ENCODE assay signal across 23 mouse cellular contexts in the genomic region with DNA sequence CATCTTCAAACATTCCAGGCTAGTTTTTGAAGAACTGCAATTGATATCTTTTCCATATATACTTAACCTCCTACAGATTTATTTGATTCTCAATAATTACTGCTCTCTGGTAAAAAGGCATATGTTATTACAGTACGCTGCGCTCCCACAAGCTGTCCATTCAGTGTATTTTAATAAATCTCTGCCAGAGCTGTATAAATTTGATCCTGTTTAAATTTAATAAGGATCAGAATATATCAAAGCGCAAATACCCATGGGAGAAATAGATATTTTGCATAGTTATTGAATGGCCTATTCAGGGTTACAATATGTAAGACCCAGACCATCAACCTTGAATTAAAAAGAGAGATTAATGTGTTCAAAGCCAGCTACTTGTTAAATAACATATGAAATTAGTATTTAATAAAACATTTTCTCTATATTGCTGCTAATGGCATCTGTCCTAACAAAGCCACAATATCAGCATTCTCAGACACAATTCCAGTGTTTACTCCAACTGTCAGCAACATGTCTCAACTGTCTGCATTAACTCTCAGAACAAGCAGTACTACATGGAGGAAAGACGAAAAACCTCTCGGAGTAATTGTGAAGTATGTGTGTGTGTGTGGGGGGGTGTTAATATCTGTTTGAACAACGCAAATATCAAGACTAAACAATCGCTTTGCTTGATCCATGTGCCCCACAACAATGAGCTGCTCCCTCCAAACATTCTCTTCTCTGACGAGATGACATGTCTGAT. TPM values are rescaled to one million over a fixed set of nuclear protein-coding genes. Genes with fewer than 3 reads are reported as not detected.
DNase-seq lines count a peak whose midpoint lies in the region; ATAC-seq and TF ChIP-seq lines count a peak whose summit lies in the region.
"Had no signal": no experiment of that assay in that cellular context is flagged by ENCODE, and none has a peak within 500 bp of the region (broad histone marks: within the 10 kb centered on the region; RNA-seq: fewer than 3 reads in every experiment).

No protein-coding gene starts in this region.

- no peak for ATAC-seq in forebrain, embryonic 12.5 days (ENCODE audit: low FRiP score)
- no peak for ATAC-seq in hindbrain, embryonic 12.5 days (ENCODE audit: low FRiP score)
- ATAC-seq in hindbrain, embryonic 13.5 days (ENCODE audit: low FRiP score) = no peak
- ATAC-seq in midbrain, embryonic 14.5 days (ENCODE audit: low FRiP score, low TSS enrichment) = no peak
- ATAC-seq in midbrain, embryonic 16.5 days = no peak
- ATAC-seq: activated CD4-positive, CD25-positive, alpha-beta regulatory T cell, adult 4 months; hindbrain, embryonic 16.5 days; intestine, embryonic 15.5 days had no signal

- TF ChIP-seq CTCF in brain, embryonic 14.5 days (IDR thresholded peaks at IDR 0.05; ENCODE audit: borderline replicate concordance, extremely low read depth, insufficient read depth, insufficient read length) = no peak

- H3K4me1 ChIP-seq in forebrain, embryonic 10.5 days = peaks cover 20% of the 10 kb centered on the region
- peaks cover 40% of the 10 kb centered on the region for H3K4me1 ChIP-seq in forebrain, embryonic 12.5 days
- H3K4me1 ChIP-seq in hindbrain, embryonic 12.5 days = peaks cover 26% of the 10 kb centered on the region
- H3K4me1 ChIP-seq in hindbrain, embryonic 13.5 days (replicated peaks) = peaks cover 39% of the 10 kb centered on the region
- H3K4me1 ChIP-seq in midbrain, embryonic 14.5 days (ENCODE audit: control insufficient read depth, insufficient read depth, low read length) = peaks cover 43% of the 10 kb centered on the region
- H3K4me1 ChIP-seq in midbrain, embryonic 16.5 days (ENCODE audit: control insufficient read depth, insufficient read depth, low read length) = peaks cover 29% of the 10 kb centered on the region
- H3K4me1 ChIP-seq: intestine, embryonic 15.5 days had no signal

- H3K9ac ChIP-seq in forebrain, embryonic 12.5 days = no peak overlapping the region
- H3K9ac ChIP-seq in hindbrain, embryonic 12.5 days = no peak overlapping the region
- no peak overlapping the region for H3K9ac ChIP-seq in hindbrain, embryonic 13.5 days
- H3K9ac ChIP-seq in midbrain, embryonic 14.5 days (replicated peaks; ENCODE audit: low read length) = no peak overlapping the region
- no peak overlapping the region for H3K9ac ChIP-seq in midbrain, embryonic 16.5 days (ENCODE audit: low read depth, low read length)
- H3K9ac ChIP-seq: heart, embryonic 13.5 days; intestine, embryonic 15.5 days had no signal

- 84% methylated on average over 8 of the region's 8 CpGs for WGBS in forebrain, embryonic 10.5 days
- 56% methylated on average over 8 of the region's 8 CpGs for WGBS in forebrain, embryonic 12.5 days
- WGBS in hindbrain, embryonic 12.5 days = 67% methylated on average over 8 of the region's 8 CpGs
- 61% methylated on average over 8 of the region's 8 CpGs for WGBS in hindbrain, embryonic 13.5 days
- 39% methylated on average over 8 of the region's 8 CpGs for WGBS in midbrain, embryonic 14.5 days
- WGBS in midbrain, embryonic 16.5 days = 49% methylated on average over 8 of the region's 8 CpGs

- H3K36me3 ChIP-seq in forebrain, embryonic 10.5 days (replicated peaks) = peaks cover 39% of the 10 kb centered on the region
- peaks cover 16% of the 10 kb centered on the region for H3K36me3 ChIP-seq in forebrain, embryonic 12.5 days (replicated peaks)
- H3K36me3 ChIP-seq in hindbrain, embryonic 12.5 days = peaks cover 9% of the 10 kb centered on the region
- H3K36me3 ChIP-seq in hindbrain, embryonic 13.5 days = peaks cover 4% of the 10 kb centered on the region
- H3K36me3 ChIP-seq in midbrain, embryonic 14.5 days (ENCODE audit: control insufficient read depth, insufficient read depth, low read length) = peaks cover 6% of the 10 kb centered on the region
- no peaks in the 10 kb centered on the region for H3K36me3 ChIP-seq in midbrain, embryonic 16.5 days (ENCODE audit: control insufficient read depth, insufficient read depth, low read length)
- H3K36me3 ChIP-seq: heart, embryonic 10.5 days; intestine, embryonic 15.5 days had no signal

- H3K4me3 ChIP-seq in forebrain, embryonic 10.5 days = no peak overlapping the region
- no peak overlapping the region for H3K4me3 ChIP-seq in forebrain, embryonic 12.5 days (replicated peaks)
- no peak overlapping the region for H3K4me3 ChIP-seq in hindbrain, embryonic 12.5 days
- H3K4me3 ChIP-seq in hindbrain, embryonic 13.5 days = no peak overlapping the region
- no peak overlapping the region for H3K4me3 ChIP-seq in midbrain, embryonic 14.5 days (replicated peaks; ENCODE audit: low read depth, low read length)
- H3K4me3 ChIP-seq in midbrain, embryonic 16.5 days (ENCODE audit: low read depth, low read length) = no peak overlapping the region
- H3K4me3 ChIP-seq: heart, adult 2 months; heart, embryonic 10.5 days; heart, embryonic 13.5 days; intestine, embryonic 15.5 days had no signal

- TF ChIP-seq POLR2A in brain, embryonic 14.5 days (IDR thresholded peaks at IDR 0.05; ENCODE audit: borderline replicate concordance, extremely low read depth, insufficient read depth, insufficient read length, poor library complexity, severe bottlenecking) = no peak

- peak; percentile 7 for DNase-seq in forebrain, embryonic 10.5 days (ENCODE audit: extremely low spot score, low spot score)
- DNase-seq in midbrain, embryonic 14.5 days = peak; percentile 64
- peak; percentile 58 for DNase-seq in brain, embryonic 14.5 days (ENCODE audit: low read depth)
- DNase-seq in kidney, postnatal 14 days = no peak
- DNase-seq: adrenal gland, adult 8-10 months; adrenal gland, postnatal 25 days; cerebellum, adult 18-20 months; cerebellum, adult 9-10 months; cerebellum, postnatal 14 days; gastrocnemius, postnatal 10 days; gastrocnemius, postnatal 36 days; heart, adult 2 months; heart, postnatal 14 days; heart, postnatal 4 days had no signal

- no peak overlapping the region for H3K27ac ChIP-seq in forebrain, embryonic 10.5 days
- H3K27ac ChIP-seq in forebrain, embryonic 12.5 days = no peak overlapping the region
- 0 out of 2 replicates have a peak overlapping the region, but pooled peaks have one; percentile 6 for H3K27ac ChIP-seq in hindbrain, embryonic 12.5 days
- H3K27ac ChIP-seq in hindbrain, embryonic 13.5 days = no peak overlapping the region
- H3K27ac ChIP-seq in midbrain, embryonic 14.5 days (replicated peaks; ENCODE audit: low read depth, low read length) = no peak overlapping the region; the same call in 1 of the 2 replicates
- no peak overlapping the region for H3K27ac ChIP-seq in midbrain, embryonic 16.5 days (ENCODE audit: low read length)
- H3K27ac ChIP-seq: heart, adult 2 months; heart, embryonic 10.5 days; heart, embryonic 13.5 days; intestine, embryonic 15.5 days had no signal

- H3K9me3 ChIP-seq in forebrain, embryonic 10.5 days = no peaks in the 10 kb centered on the region
- H3K9me3 ChIP-seq in forebrain, embryonic 12.5 days = no peaks in the 10 kb centered on the region
- H3K9me3 ChIP-seq in hindbrain, embryonic 12.5 days (replicated peaks) = no peaks in the 10 kb centered on the region
- no peaks in the 10 kb centered on the region for H3K9me3 ChIP-seq in hindbrain, embryonic 13.5 days
- H3K9me3 ChIP-seq in midbrain, embryonic 14.5 days (ENCODE audit: control insufficient read depth, low read length) = no peaks in the 10 kb centered on the region
- no peaks in the 10 kb centered on the region for H3K9me3 ChIP-seq in midbrain, embryonic 16.5 days (replicated peaks; ENCODE audit: control insufficient read depth, low read length, poor library complexity, severe bottlenecking)
- H3K9me3 ChIP-seq: heart, embryonic 10.5 days; heart, embryonic 13.5 days; intestine, embryonic 15.5 days had no signal

- H3K27me3 ChIP-seq in forebrain, embryonic 10.5 days (ENCODE audit: poor library complexity, severe bottlenecking) = no peaks in the 10 kb centered on the region
- H3K27me3 ChIP-seq in forebrain, embryonic 12.5 days = no peaks in the 10 kb centered on the region
- no peaks in the 10 kb centered on the region for H3K27me3 ChIP-seq in hindbrain, embryonic 12.5 days
- H3K27me3 ChIP-seq in hindbrain, embryonic 13.5 days = no peaks in the 10 kb centered on the region
- no peaks in the 10 kb centered on the region for H3K27me3 ChIP-seq in midbrain, embryonic 14.5 days (ENCODE audit: control insufficient read depth, insufficient read depth, low read length)
- no peaks in the 10 kb centered on the region for H3K27me3 ChIP-seq in midbrain, embryonic 16.5 days (ENCODE audit: control insufficient read depth, insufficient read depth, low read depth, low read length)
- H3K27me3 ChIP-seq: heart, embryonic 13.5 days; intestine, embryonic 15.5 days had no signal

- H3K4me2 ChIP-seq in forebrain, embryonic 12.5 days = no peak overlapping the region
- no peak overlapping the region for H3K4me2 ChIP-seq in hindbrain, embryonic 12.5 days (replicated peaks)
- H3K4me2 ChIP-seq in hindbrain, embryonic 13.5 days = no peak overlapping the region
- H3K4me2 ChIP-seq in midbrain, embryonic 14.5 days (ENCODE audit: low read length) = no peak overlapping the region
- no peak overlapping the region for H3K4me2 ChIP-seq in midbrain, embryonic 16.5 days (ENCODE audit: low read length)
- H3K4me2 ChIP-seq: heart, embryonic 13.5 days; intestine, embryonic 15.5 days had no signal

RNA-seq across cellular contexts. Expression of a gene that starts 25.3 kb away (rescaled TPM):
- 10.5 and 11.8 TPM in 2 replicates for polyA plus RNA-seq in forebrain, embryonic 10.5 days (2016; fragmentation: Nextera tagmentation; extraction: Ambion mirVana)
- 34.2 and 41.3 TPM in 2 replicates for polyA plus RNA-seq in forebrain, embryonic 12.5 days (2016; fragmentation: Nextera tagmentation; extraction: Ambion mirVana)
- polyA plus RNA-seq in hindbrain, embryonic 12.5 days (2016; fragmentation: Nextera tagmentation; extraction: Ambion mirVana) = 40.9 and 44.9 TPM in 2 replicates
- polyA plus RNA-seq in hindbrain, embryonic 13.5 days (2015; fragmentation: Nextera tagmentation; extraction: Ambion mirVana) = 20.1 and 23.6 TPM in 2 replicates
- polyA plus RNA-seq in midbrain, embryonic 14.5 days (2014; fragmentation: Nextera tagmentation; extraction: Ambion mirVana) = 40.2 and 42.0 TPM in 2 replicates
- polyA plus RNA-seq in midbrain, embryonic 16.5 days (2015; fragmentation: Nextera tagmentation; extraction: Ambion mirVana) = 17.3 and 21.9 TPM in 2 replicates
- polyA plus RNA-seq in brain, embryonic 14.5 days (2012; rRNA removed) = 88.1 and 90.0 TPM in 2 replicates
- polyA plus RNA-seq: activated CD4-positive, CD25-positive, alpha-beta regulatory T cell, adult 4 months had no signal
